Mouse (Mus musculus): ENCODE results near the gene Gm20518.

Gm20518 gene

DNA sequence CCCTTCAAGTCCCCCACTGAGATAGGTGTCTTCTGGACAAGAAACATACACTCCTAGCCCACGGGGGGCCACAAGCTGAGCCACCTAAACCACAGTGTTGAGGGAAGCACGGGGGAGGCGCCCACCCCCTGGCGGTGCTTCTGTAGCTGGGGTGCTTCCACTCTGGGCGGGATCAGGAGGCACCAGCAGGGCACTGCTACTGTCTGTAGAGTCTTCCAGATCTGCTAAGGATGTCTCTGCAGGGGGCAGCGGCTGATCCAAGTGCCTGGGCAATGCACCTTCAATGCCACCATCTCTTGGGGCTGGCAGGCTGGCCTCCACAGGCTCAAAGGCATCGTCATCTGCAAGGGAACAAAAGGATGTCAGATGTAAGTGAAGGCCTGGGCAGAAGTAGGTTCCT is 49.0 kb downstream of the Gm20518 start:
- no peak for DNase-seq (ENCODE audit: low read depth, low spot score)
- peaks cover 7% of the 10 kb centered on the region for H3K36me3 ChIP-seq (ENCODE audit: control insufficient read depth, insufficient read depth, low read length, poor library complexity, severe bottlenecking)
- H3K27me3 ChIP-seq (ENCODE audit: control insufficient read depth, insufficient read depth, low read length, poor library complexity, severe bottlenecking), result no peaks in the 10 kb centered on the region

DNA sequence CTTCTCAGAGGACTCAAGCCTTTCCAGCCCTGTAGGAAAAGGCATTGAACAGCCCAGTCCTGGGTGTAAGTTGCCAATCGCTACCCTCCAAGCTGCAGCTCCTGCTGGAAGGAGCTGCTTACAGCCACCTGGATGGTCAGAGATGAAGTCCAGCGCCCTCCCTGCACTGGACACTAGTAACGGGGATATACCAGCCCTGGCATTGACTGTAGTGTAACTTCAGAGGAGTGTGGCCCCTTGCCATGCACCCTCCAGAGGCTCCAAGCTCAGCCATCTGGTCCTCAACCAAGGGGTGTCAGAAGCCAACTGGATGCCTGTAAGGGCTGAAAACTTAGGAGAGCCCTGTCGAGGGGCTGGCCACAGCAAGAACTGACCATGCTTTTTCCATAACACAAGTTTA is 51.5 kb downstream of the Gm20518 start:
- Histone ChIP-seq H3K27me3 (ENCODE audit: control insufficient read depth, insufficient read depth, low read length, poor library complexity, severe bottlenecking) (no peaks in the 10 kb centered on the region), H3K36me3 (ENCODE audit: control insufficient read depth, insufficient read depth, low read length, poor library complexity, severe bottlenecking) (peaks cover 7% of the 10 kb centered on the region)
- DNase-seq (ENCODE audit: low read depth, low spot score), result no peak

DNA sequence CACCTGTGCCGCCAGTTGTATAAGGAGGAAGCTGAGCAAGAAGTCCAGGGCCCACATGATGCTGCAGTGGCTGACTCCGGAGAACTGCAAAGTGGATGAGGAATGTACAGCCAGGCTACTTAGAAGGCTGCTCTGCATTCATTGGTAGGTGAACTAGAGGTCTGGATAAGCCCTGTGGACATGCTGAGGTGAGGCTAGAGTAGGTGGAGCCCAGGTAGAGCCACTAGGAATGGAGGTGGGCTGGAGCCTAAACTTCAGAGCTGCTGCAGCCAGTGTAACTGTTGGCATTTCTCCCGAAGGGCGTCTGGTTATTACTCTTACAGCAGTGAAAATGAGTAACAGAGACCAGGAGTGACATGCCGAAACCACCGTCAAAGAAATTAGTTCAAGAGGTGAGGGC is 53.4 kb downstream of the Gm20518 start, which contains the start of gene Car15:
Gene Car15 (minus strand): TSS at position 314 of the 400 bp plus-strand sequence.
- DNase-seq (ENCODE audit: low read depth, low spot score), result no peak
- H3K36me3 ChIP-seq (ENCODE audit: control insufficient read depth, insufficient read depth, low read length, poor library complexity, severe bottlenecking), result no peaks in the 10 kb centered on the region; the same call in 1 of the 2 replicates
- no peaks in the 10 kb centered on the region for H3K27me3 ChIP-seq (ENCODE audit: control insufficient read depth, insufficient read depth, low read length, poor library complexity, severe bottlenecking)

DNA sequence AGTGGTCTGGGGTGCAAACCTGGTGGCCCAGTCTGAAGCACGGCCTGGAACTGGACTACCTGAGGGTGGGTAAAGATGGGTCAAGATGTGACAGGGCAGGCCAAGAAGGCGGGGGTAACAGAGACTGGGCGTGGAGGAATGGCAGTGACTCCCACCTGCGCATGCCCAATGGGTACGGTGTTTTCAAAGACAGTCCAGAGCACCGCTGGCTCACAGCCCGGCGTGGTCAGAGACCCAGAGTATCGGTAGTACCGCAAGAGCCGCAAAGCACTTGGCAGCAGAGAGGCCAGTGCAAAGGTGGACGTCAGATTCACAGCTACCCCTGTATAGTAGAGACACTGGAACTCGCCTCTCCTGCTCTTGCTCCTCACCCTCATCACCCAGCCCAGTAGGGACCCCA is 56.0 kb downstream of the Gm20518 start:
- H3K27me3 ChIP-seq (ENCODE audit: control insufficient read depth, insufficient read depth, low read length, poor library complexity, severe bottlenecking), result no peaks in the 10 kb centered on the region
- no peaks in the 10 kb centered on the region; the same call in 1 of the 2 replicates for H3K36me3 ChIP-seq (ENCODE audit: control insufficient read depth, insufficient read depth, low read length, poor library complexity, severe bottlenecking)
- no peak for DNase-seq (ENCODE audit: low read depth, low spot score)

DNA sequence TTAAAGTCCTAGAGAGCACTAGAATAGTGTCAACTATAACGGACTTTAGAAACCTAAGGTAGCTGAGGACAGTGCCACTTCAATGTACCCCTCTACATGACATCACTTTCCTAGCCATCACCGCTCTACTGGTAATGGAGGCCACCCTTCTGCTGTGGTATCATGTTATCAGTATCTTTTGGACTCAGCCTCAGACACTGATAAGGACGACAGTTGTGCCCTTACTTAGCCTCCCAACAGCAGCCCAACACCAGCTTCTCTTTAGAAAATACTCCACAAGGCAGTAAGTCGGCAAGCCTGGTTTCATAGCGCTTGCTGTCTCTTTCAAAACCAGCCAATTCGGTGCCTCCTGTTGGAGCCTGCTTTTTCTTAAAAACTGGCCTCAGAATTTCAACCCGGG is 56.9 kb downstream of the Gm20518 start:
- H3K27me3 ChIP-seq (ENCODE audit: control insufficient read depth, insufficient read depth, low read length, poor library complexity, severe bottlenecking), result no peaks in the 10 kb centered on the region
- H3K36me3 ChIP-seq (ENCODE audit: control insufficient read depth, insufficient read depth, low read length, poor library complexity, severe bottlenecking), result no peaks in the 10 kb centered on the region; the same call in 1 of the 2 replicates
- no peak for DNase-seq (ENCODE audit: low read depth, low spot score)

DNA sequence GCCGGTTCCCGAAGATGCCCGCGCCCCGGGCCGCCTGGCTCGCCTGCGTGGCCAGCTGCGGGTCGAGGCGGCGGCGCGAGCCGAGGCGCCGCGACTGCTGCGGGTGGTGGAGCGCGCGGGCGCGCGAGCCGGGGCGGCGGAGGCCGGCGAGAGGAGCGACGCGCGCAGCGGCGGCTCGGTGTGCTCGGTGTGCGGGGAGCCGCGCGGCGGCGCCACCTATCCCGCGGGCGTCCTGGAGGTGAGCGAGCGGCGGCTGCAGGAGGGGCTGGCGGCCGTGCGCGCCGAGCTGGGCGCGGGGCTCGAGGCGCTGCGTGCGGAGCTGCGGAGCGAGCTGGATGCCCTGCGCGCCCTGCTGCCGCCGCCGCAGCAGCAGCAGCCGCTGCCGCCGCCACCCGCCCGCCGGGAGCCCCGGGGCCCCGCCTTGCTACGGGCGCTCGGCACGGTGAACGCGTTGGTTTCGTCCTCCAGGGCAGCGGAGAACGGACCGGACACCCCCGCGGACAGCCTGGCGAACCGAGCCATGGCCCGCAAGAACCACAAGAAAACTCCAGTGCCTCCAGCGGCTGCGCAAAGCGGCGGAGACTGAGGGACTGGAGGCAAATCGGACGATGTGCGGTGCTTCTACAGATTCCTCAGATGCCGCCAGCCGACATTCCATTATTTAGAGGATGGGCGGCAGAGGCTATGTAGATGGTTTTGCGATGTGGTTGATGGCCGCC is 57.6 kb downstream of the Gm20518 start:
- no peaks in the 10 kb centered on the region; the same call in 1 of the 2 replicates for H3K36me3 ChIP-seq (ENCODE audit: control insufficient read depth, insufficient read depth, low read length, poor library complexity, severe bottlenecking)
- no peak for DNase-seq (ENCODE audit: low read depth, low spot score)
- H3K27me3 ChIP-seq (ENCODE audit: control insufficient read depth, insufficient read depth, low read length, poor library complexity, severe bottlenecking), result no peaks in the 10 kb centered on the region

DNA sequence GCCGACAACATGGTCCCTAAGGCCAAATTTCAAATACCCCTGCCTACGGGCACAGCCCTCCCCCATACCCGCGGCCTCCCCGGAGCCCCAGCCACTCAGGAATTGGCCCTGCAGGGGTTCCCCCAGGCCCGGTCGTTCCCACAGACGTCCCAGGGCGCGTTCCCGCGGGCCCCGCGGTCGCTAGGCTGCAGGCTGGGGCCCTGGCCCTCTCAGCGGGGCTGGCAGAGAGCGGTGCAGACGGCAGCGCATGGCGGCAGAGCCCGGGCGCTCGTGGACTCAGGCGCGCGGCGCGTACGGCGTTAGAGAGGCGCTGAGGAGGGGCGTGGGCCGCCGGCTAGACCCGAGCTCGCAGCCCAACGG is 58.2 kb downstream of the Gm20518 start:
- DNase-seq (ENCODE audit: low read depth, low spot score), result no peak
- Histone ChIP-seq H3K36me3 (ENCODE audit: control insufficient read depth, insufficient read depth, low read length, poor library complexity, severe bottlenecking) (no peaks in the 10 kb centered on the region; the same call in 1 of the 2 replicates), H3K27me3 (ENCODE audit: control insufficient read depth, insufficient read depth, low read length, poor library complexity, severe bottlenecking) (no peaks in the 10 kb centered on the region)

DNA sequence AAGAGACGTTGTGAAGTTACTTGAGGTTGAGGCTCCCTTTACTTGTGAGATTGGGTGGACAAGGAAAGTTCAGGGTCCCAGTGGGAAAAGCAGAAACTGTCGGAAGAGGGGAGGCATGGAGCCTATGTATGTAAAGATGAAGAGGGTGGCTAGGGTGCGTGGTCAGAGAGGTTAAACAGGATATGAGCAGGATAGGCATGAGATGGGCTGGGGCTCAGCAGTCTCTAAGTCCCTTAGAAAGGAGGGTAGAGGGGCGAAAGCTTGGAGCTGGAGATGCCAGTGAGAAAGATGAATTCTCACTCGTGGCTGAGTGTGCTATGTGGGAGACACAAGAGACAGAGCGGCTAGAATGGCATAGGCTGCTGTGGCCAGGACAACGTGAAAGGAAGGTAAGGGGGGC is 58.6 kb downstream of the Gm20518 start, which contains the start of gene B830017H08Rik:
Gene B830017H08Rik (plus strand): TSS at position 301 of the 400 bp plus-strand sequence.
- no peak for DNase-seq (ENCODE audit: low read depth, low spot score)
- no peaks in the 10 kb centered on the region for H3K27me3 ChIP-seq (ENCODE audit: control insufficient read depth, insufficient read depth, low read length, poor library complexity, severe bottlenecking)

DNA sequence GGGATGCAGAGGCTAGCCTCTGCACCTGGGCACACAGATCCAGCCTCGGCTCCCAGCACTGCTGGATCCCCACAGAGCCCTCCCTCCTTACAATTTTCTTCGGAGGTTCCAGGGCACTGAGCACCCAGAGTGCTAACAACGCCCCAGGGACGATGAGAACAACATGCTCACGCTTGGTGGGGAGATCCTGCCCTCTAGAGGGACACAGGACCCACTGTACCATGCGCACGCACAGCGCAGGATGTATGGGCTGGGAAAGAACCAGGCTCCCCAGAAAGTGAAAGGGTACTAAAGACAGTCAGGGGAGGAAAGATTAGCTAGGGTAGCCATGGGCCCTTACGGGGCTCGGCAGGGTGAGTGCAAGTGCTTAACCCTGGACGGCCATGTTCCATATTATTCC is 59.7 kb downstream of the Gm20518 start:
- no peaks in the 10 kb centered on the region; the same call in 1 of the 2 replicates for H3K36me3 ChIP-seq (ENCODE audit: control insufficient read depth, insufficient read depth, low read length, poor library complexity, severe bottlenecking)
- H3K27me3 ChIP-seq (ENCODE audit: control insufficient read depth, insufficient read depth, low read length, poor library complexity, severe bottlenecking), result no peaks in the 10 kb centered on the region
- no peak for DNase-seq (ENCODE audit: low read depth, low spot score)

More for the DNA sequence above, 58.6 kb downstream of the Gm20518 start, which contains the start of gene B830017H08Rik:
- no peaks in the 10 kb centered on the region; the same call in 1 of the 2 replicates for H3K36me3 ChIP-seq (ENCODE audit: control insufficient read depth, insufficient read depth, low read length, poor library complexity, severe bottlenecking)

DNA sequence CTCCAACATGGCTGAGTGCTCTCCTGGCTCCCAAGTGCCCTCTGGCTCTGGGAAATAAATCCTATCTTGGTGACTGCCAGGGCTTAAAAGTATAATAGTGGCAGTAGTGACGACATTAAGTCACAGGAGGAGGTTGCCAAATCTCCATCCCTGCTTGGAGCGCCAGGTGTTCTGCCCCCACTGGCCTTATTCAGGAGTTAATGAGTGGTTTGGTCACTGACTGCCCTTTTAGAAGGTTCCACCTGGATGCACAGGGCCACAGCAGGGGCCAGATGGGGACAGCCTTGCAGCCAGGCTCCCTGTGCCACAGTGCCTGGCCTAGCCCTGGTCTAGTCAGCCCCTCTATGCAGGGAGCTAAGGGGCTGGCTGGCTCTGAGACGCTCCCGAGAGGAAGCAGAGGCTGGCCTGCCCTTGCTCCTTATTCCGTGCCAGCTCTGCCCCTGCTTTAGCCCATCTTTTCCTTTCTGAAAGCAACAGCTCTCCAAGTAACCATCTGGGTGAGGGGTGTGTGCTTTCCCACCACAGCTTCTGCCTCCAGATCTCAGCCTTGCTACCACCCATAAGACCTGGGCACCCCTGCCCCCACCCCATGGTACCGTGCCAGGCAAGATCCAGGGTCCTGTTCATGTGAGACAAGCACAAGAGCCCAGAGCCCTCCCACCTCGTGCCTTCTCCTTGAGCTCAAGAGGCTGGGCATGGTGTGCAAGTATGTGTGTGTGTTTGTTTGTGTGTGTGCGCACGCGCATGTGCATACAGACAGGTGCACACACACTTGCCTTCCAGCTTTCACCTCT is 60.9 kb downstream of the Gm20518 start:
- Histone ChIP-seq H3K36me3 (ENCODE audit: control insufficient read depth, insufficient read depth, low read length, poor library complexity, severe bottlenecking) (no peaks in the 10 kb centered on the region; the same call in 1 of the 2 replicates), H3K27me3 (ENCODE audit: control insufficient read depth, insufficient read depth, low read length, poor library complexity, severe bottlenecking) (no peaks in the 10 kb centered on the region)
- DNase-seq (ENCODE audit: low read depth, low spot score), result no peak

DNA sequence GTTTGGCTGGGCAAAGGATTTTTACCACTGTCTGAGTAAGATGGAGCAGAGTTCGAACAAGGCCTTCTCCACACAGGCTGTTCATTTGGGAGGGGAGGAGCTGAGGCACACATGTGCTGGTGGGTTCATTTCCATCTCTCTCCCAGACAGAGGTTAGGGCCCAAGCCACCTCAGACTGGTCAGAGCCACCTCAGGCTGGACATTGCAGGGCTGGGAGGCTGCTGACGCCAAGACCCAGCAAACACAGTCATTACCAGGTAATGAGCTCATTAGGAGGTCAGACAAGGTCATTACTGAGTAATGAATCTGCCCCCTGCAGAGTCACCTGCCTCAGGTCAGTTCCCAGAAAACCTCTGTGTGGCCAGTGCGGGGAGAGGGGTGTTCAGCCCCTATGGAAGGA is 62.6 kb downstream of the Gm20518 start:
- DNase-seq (ENCODE audit: low read depth, low spot score), result no peak
- no peaks in the 10 kb centered on the region; the same call in 1 of the 2 replicates for H3K36me3 ChIP-seq (ENCODE audit: control insufficient read depth, insufficient read depth, low read length, poor library complexity, severe bottlenecking)
- H3K27me3 ChIP-seq (ENCODE audit: control insufficient read depth, insufficient read depth, low read length, poor library complexity, severe bottlenecking), result no peaks in the 10 kb centered on the region

DNA sequence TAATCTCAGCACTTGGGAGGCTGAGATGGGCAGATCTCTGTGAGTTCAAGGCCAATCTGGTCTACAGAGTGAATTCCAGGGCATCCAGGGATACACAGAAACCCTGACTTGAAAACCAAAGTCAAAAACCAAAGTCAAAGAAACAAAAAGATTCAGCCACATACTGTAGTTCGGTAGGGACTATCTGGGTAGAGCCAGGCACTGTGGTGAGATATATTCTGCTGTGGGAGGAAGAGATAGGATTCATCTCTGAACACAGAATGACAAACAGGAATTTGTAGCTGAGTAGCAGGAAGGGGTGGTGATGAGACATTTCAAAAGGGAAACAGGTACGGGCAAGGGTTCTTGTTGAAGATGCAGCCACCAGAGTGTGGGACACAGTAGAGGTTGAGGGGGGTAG is 63.2 kb downstream of the Gm20518 start:
- DNase-seq (ENCODE audit: low read depth, low spot score), result no peak
- H3K27me3 ChIP-seq (ENCODE audit: control insufficient read depth, insufficient read depth, low read length, poor library complexity, severe bottlenecking), result no peaks in the 10 kb centered on the region
- no peaks in the 10 kb centered on the region; the same call in 1 of the 2 replicates for H3K36me3 ChIP-seq (ENCODE audit: control insufficient read depth, insufficient read depth, low read length, poor library complexity, severe bottlenecking)

DNA sequence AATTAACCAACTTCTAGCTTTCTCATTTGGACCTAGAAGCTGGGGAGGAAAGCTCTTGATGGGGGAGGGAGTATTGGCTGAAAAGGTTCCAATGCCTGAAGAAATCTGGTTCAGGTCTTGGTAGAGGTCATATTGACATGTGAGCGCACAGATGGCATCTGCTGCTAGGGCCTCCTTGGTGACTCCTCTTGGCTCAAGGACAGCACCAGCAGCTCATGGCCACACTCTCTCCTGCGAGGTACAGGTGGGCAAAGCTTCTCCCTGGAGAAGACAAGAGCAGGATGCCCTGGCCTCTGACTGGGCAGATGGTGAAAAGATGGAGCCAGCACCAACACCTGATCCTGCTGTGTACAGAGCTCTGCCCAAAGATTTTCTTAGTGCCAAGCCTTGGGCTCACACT is 65.0 kb downstream of the Gm20518 start:
- DNase-seq (ENCODE audit: low read depth, low spot score), result no peak
- no peaks in the 10 kb centered on the region for H3K36me3 ChIP-seq (ENCODE audit: control insufficient read depth, insufficient read depth, low read length, poor library complexity, severe bottlenecking)
- no peaks in the 10 kb centered on the region for H3K27me3 ChIP-seq (ENCODE audit: control insufficient read depth, insufficient read depth, low read length, poor library complexity, severe bottlenecking)

DNA sequence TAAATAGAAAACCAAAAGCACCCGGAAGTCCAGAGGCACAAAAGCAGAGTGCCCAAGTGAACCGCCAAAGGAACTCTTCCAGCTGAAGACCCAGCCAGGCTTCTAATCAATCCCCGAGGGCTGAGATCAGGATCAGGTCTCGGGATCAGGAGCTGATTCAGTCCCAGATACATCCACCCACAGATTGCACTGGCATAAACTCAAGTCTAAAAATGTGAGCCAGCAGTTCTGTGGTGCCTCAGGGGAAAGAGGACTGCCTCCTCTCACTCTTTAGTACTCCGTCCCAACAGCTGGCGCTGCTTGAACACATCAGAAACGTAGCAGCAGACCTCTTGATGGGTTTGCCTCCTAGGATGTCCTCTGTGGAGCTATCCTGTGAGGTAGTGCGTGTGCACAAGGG is 74.9 kb downstream of the Gm20518 start:
- DNase-seq (ENCODE audit: low read depth, low spot score), result no peak
- no peaks in the 10 kb centered on the region for H3K27me3 ChIP-seq (ENCODE audit: control insufficient read depth, insufficient read depth, low read length, poor library complexity, severe bottlenecking)
- no peaks in the 10 kb centered on the region for H3K36me3 ChIP-seq (ENCODE audit: control insufficient read depth, insufficient read depth, low read length, poor library complexity, severe bottlenecking)

Measured in splenic B cell, adult 2 months (primary cell).